Mouse (Mus musculus): ENCODE measurements around the gene Olfr1234. TPM values are rescaled to one million over a fixed set of nuclear protein-coding genes. Genes with fewer than 3 reads are reported as not detected.

Olfr1234 gene
- polyA plus RNA-seq (2015; fragmentation: Nextera tagmentation; extraction: Ambion mirVana) = not detected in 2 replicates

DNA sequence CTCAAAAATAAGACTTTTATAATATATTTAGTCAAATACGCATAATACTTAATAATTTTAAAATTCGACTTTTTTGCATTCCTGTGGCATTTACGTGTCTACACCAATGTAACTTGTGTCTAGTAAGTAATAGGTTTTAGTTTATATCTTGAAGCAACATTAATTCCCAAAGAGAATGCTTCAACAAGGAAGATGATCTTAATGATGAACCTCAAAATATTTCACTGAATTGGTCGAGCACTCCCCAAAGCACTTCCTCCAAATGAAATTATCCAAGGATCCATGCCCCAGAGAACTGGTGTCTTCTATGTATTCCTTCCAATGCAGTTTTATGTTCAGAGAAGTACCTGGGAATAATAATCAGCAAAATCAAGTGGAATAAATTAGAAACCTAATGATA is at the start of gene Olfr1234:
Olfr1234 (minus strand) TSS at position 101 of the 400 bp plus-strand sequence.
- Histone ChIP-seq H3K4me3 (no peak within 1 kb of the TSS), H3K4me2 (replicated peaks) (no peak within 1 kb of the TSS), H3K27me3 (no peaks in the 10 kb centered on the region), H3K9me3 (no peaks in the 10 kb centered on the region), H3K36me3 (no peaks in the 10 kb centered on the region), H3K4me1 (no peaks in the 10 kb centered on the region), H3K27ac (no peak within 1 kb of the TSS), H3K9ac (no peak within 1 kb of the TSS)
- 87% methylated on average over 4 of the region's 4 CpGs for WGBS
- no peak for ATAC-seq (ENCODE audit: low FRiP score, low read depth)

DNA sequence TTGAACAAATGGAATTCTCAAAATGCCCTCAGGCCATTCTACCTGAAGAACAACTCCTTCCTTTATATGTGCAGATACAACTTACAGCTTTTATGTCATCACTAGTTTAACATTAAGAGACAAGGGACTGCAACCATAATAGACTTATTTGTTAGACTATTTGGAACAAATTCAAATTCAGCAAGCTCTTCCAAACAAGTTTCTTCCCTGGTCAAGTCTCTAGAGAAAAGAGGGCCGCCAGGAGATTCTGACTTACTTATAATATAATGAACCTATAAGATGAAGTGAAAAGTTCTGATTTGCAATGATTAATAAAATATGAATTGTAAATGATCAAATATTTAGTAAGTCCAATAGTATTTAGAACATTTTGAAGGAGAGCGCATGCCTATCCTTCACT is 44.9 kb upstream of the Olfr1234 start, which contains the start of gene Olfr1238:
Olfr1238 (minus strand) TSS at position 101 of the 400 bp plus-strand sequence.
- Histone ChIP-seq H3K4me2 (replicated peaks) (no peak within 1 kb of the TSS), H3K27me3 (no peaks in the 10 kb centered on the region), H3K27ac (no peak within 1 kb of the TSS), H3K9me3 (no peaks in the 10 kb centered on the region), H3K36me3 (no peaks in the 10 kb centered on the region), H3K9ac (no peak within 1 kb of the TSS), H3K4me3 (no peak within 1 kb of the TSS), H3K4me1 (no peaks in the 10 kb centered on the region)
- 88% methylated on average over 2 of the region's 2 CpGs for WGBS
- ATAC-seq (ENCODE audit: low FRiP score, low read depth) = no peak

DNA sequence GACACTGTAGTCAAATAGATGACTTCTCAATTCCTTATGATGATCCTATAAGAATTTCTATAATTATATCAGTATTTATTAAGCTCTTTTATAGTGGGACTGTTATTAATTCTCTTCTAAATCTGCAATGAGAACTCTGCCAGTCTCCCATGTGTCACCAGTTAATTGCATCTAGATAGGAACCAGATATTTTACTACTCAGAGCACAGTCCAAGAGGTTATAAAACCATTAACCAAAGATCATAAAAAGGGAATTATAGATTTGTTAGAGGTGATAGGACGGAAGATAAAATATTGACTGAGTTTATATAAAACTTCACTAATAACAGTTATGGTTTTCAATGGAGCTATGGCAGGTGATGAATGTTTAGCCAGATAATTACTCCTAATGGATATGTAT is 36.2 kb upstream of the Olfr1234 start:
- Histone ChIP-seq H3K27me3 (no peaks in the 10 kb centered on the region), H3K4me2 (replicated peaks) (no peak overlapping the region), H3K9me3 (no peaks in the 10 kb centered on the region), H3K36me3 (no peaks in the 10 kb centered on the region), H3K4me1 (no peaks in the 10 kb centered on the region), H3K9ac (no peak overlapping the region), H3K4me3 (no peak overlapping the region), H3K27ac (no peak overlapping the region)
- no peak for ATAC-seq (ENCODE audit: low FRiP score, low read depth)
- 68% methylated on average over 1 of the region's 1 CpGs for WGBS

DNA sequence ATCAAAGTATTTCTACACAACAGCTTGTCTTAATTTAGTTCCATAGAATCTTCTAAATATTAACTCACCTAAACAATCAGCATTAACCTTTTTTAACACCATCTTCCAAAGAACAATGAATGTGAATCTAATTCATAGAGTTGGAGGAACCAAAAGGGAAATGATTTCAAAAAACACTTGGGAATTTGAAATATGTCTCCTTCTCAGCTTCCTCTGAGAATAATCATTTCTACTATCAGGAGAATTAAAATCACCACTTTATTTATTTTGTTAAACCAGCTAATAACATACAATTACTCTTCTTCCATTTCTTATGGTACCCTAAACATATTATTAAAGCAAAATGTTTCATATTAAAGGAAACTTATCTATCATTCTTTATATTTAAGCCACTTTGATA is 22.4 kb downstream of the Olfr1234 start, which contains the start of gene Olfr1233:
Olfr1233 (minus strand) TSS at position 101 of the 400 bp plus-strand sequence.
- Histone ChIP-seq H3K27me3 (no peaks in the 10 kb centered on the region), H3K4me1 (no peaks in the 10 kb centered on the region), H3K27ac (no peak within 1 kb of the TSS), H3K36me3 (no peaks in the 10 kb centered on the region), H3K9me3 (no peaks in the 10 kb centered on the region), H3K9ac (no peak within 1 kb of the TSS), H3K4me3 (no peak within 1 kb of the TSS), H3K4me2 (replicated peaks) (no peak within 1 kb of the TSS)
- no peak for ATAC-seq (ENCODE audit: low FRiP score, low read depth)

DNA sequence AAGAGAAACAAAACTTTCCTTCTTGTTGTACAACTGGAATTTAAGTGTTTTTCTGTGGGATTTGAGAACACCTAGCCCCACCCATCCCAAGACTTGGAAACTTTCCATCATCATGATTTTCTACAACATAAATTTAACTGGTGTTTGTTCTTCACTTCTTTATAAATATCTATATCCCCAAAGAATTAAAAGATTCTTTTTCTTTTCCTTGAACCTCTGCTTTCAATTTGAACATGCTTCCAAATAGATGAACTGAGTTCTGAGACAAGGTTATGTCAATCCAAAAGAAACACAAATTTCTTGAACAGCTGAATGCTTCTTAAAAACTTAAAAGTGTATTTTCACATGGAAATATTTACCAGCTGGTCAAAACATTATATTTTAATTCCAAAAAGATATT is 35.1 kb downstream of the Olfr1234 start, which contains the start of gene Olfr1232:
Olfr1232 (minus strand) TSS at position 101 of the 400 bp plus-strand sequence.
- Histone ChIP-seq H3K9me3 (no peaks in the 10 kb centered on the region), H3K4me3 (no peak within 1 kb of the TSS)

More for the DNA sequence above, 35.1 kb downstream of the Olfr1234 start, which contains the start of gene Olfr1232:
- Histone ChIP-seq H3K9ac (no peak within 1 kb of the TSS), H3K27ac (no peak within 1 kb of the TSS), H3K4me2 (replicated peaks) (no peak within 1 kb of the TSS), H3K27me3 (no peaks in the 10 kb centered on the region), H3K36me3 (no peaks in the 10 kb centered on the region), H3K4me1 (no peaks in the 10 kb centered on the region)
- ATAC-seq (ENCODE audit: low FRiP score, low read depth) = no peak

Other genes with a start within 250 kb of the Olfr1234 start
- not detected in 2 replicates for gene Olfr1221, start 247.6 kb downstream of the Olfr1234 start, polyA plus RNA-seq (2015; fragmentation: Nextera tagmentation; extraction: Ambion mirVana)
- gene Olfr1222, start 231.8 kb downstream of the Olfr1234 start, polyA plus RNA-seq (2015; fragmentation: Nextera tagmentation; extraction: Ambion mirVana) = not detected in 2 replicates
- not detected in 2 replicates for gene Olfr1223, start 213.3 kb downstream of the Olfr1234 start, polyA plus RNA-seq (2015; fragmentation: Nextera tagmentation; extraction: Ambion mirVana)
- gene Olfr1224-ps1, start 200.8 kb downstream of the Olfr1234 start, polyA plus RNA-seq (2015; fragmentation: Nextera tagmentation; extraction: Ambion mirVana) = not detected in 2 replicates
- not detected in 2 replicates for gene Olfr1225, start 190.2 kb downstream of the Olfr1234 start, polyA plus RNA-seq (2015; fragmentation: Nextera tagmentation; extraction: Ambion mirVana)
- not detected in 2 replicates for gene Olfr1226, start 164.8 kb downstream of the Olfr1234 start, polyA plus RNA-seq (2015; fragmentation: Nextera tagmentation; extraction: Ambion mirVana)
- gene Olfr1228, start 110.8 kb downstream of the Olfr1234 start, polyA plus RNA-seq (2015; fragmentation: Nextera tagmentation; extraction: Ambion mirVana) = not detected in 2 replicates
- gene Olfr1229, start 76.9 kb downstream of the Olfr1234 start, polyA plus RNA-seq (2015; fragmentation: Nextera tagmentation; extraction: Ambion mirVana) = not detected in 2 replicates
- not detected in 2 replicates for gene Olfr1230, start 67.6 kb downstream of the Olfr1234 start, polyA plus RNA-seq (2015; fragmentation: Nextera tagmentation; extraction: Ambion mirVana)
- gene Olfr1231, start 57.8 kb downstream of the Olfr1234 start, polyA plus RNA-seq (2015; fragmentation: Nextera tagmentation; extraction: Ambion mirVana) = not detected in 2 replicates
- gene Olfr1232, start 35.2 kb downstream of the Olfr1234 start, polyA plus RNA-seq (2015; fragmentation: Nextera tagmentation; extraction: Ambion mirVana) = not detected in 2 replicates
- not detected in 2 replicates for gene Olfr1233, start 22.5 kb downstream of the Olfr1234 start, polyA plus RNA-seq (2015; fragmentation: Nextera tagmentation; extraction: Ambion mirVana)
- gene Olfr1238, start 44.8 kb upstream of the Olfr1234 start, polyA plus RNA-seq (2015; fragmentation: Nextera tagmentation; extraction: Ambion mirVana) = not detected in 2 replicates
- not detected in 2 replicates for gene Olfr1239, start 55.5 kb upstream of the Olfr1234 start, polyA plus RNA-seq (2015; fragmentation: Nextera tagmentation; extraction: Ambion mirVana)
- gene Olfr1240, start 78.1 kb upstream of the Olfr1234 start, polyA plus RNA-seq (2015; fragmentation: Nextera tagmentation; extraction: Ambion mirVana) = not detected in 2 replicates
- not detected in 2 replicates for gene Olfr1241, start 122.3 kb upstream of the Olfr1234 start, polyA plus RNA-seq (2015; fragmentation: Nextera tagmentation; extraction: Ambion mirVana)
- gene Olfr1242, start 133.5 kb upstream of the Olfr1234 start, polyA plus RNA-seq (2015; fragmentation: Nextera tagmentation; extraction: Ambion mirVana) = not detected in 2 replicates
- gene Olfr1243, start 166.6 kb upstream of the Olfr1234 start, polyA plus RNA-seq (2015; fragmentation: Nextera tagmentation; extraction: Ambion mirVana) = not detected in 2 replicates
- gene Olfr1245, start 213.6 kb upstream of the Olfr1234 start, polyA plus RNA-seq (2015; fragmentation: Nextera tagmentation; extraction: Ambion mirVana) = not detected in 2 replicates
- gene Olfr1246, start 228.3 kb upstream of the Olfr1234 start, polyA plus RNA-seq (2015; fragmentation: Nextera tagmentation; extraction: Ambion mirVana) = not detected in 2 replicates
- not detected in 2 replicates for gene Olfr1247, start 249.3 kb upstream of the Olfr1234 start, polyA plus RNA-seq (2015; fragmentation: Nextera tagmentation; extraction: Ambion mirVana)

Measured in limb, embryonic 13.5 days (tissue).